Mouse (Mus musculus) heart, postnatal 4 days (tissue): Measurements from ENCODE around the gene Zmym6. TPM values are rescaled to one million over a fixed set of nuclear protein-coding genes. Genes with fewer than 3 reads are reported as not detected.
A peak's percentile ranks its signal among the peaks of the same experiment; 100 is the strongest.
"Not testable (repeated sequence)": the region's sequence is repeated elsewhere in the genome, so short reads cannot be mapped to it uniquely, and the experiment has no call there.

Source experiments
- DNase-seq: peaks from one replicate; pipeline ENCODE4 v3.0.0; 2021
- total RNA-seq, 2 experiments: library from RNA; stranded (reverse); gene quantifications; 2 replicates each; pipeline ENCODE4 v1.2.3; 2021

Gene Zmym6
- 1 to 10 TPM; 7.1 to 7.2 TPM for total RNA-seq

DNA sequence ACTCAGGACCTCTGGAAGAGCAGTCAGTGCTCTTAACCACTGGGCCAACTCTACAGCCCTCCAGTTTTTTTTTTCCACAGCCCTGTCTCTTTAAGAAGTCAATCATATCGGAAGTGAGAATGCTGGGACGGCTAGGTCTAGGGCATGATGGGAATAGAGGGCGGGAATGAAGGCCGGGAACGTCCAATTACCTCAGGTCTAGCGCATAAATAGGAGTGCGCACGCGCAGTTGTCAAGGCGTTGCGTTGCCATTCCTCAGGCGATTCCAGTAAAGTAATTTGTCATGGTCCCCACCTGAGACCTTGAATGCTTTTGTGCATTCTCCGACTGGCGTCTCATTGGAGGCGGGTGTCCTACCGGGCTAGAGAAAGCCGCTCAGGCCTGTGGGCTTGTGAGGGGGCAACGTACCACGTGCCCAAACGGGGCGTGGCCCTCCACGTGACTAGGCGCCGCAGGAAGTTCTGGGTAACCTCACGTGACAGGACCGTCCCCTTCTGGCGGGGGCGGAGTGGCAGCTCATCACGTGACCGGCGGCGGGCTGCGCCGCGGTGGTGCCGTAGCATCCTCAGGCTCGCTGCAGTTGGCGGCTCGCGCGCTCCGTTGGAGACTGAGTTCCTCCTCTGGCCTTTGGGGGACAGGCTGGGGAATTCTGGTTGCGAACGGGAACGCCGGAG is at the start of gene Zmym6:
Gene Zmym6, plus strand, starts transcription at position 509 of the 674 bp plus-strand sequence.
- DNase-seq, result peak; percentile 96

DNA sequence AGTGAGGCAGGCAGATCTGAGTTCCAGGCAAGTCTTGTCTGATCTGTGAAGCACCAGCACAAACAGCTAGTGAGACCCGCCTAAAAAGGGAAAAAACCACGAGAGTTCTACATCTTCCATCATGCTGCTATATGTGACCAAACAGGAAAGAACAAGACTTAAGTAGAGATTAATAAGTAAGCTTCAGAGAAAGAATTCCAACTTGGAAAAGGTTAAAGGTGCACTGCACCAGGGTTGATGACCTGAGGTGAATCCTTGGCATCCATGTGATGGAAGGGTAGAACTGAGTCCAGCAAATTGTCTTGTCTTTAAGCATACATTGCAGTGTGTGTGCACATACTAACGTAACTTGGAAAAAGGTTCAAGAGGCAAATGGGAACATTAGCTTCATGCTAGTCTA is 40.0 kb upstream of the Zmym6 start:
- no peak for DNase-seq

DNA sequence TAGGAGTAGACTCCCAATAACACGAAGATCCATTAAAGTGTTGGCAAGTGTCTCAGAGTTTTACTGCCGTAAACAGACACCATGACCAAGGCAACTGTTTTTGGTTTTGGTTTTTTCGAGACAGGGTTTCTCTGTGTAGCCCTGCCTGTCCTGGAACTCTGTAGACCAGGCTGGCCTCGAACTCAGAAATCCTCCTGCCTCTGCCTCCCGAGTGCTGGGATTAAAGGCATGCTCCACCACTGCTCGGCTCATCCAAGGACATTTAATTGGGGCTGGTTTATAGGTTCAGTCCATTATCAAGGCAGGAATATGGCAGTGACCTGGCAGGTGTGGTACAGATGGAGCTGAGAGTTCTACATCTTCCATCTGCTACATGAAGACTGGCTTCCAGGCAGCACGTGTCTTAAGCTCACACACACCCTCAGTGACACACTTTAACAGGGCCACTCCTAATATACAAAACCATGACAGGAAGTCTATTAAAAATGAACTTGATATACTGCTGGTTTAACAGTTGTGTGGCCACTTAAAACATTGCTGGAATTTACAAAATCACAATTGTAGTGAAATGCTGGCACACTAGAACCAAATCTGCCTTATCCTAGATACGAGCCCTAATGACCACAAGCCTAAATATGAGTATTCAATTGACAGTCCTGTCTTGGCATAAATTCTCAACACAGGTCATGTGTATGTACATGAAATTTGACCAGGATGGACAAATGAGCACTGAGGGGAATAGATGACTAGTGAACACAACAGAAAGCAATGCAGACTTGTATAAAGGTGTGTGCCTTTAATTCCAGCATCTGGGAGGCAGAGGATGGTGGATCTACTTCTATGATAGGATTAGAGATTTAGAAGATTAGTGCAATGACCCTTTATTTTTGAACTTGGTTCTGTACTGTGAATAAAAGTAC is 39.0 kb upstream of the Zmym6 start:
- DNase-seq, result no peak

DNA sequence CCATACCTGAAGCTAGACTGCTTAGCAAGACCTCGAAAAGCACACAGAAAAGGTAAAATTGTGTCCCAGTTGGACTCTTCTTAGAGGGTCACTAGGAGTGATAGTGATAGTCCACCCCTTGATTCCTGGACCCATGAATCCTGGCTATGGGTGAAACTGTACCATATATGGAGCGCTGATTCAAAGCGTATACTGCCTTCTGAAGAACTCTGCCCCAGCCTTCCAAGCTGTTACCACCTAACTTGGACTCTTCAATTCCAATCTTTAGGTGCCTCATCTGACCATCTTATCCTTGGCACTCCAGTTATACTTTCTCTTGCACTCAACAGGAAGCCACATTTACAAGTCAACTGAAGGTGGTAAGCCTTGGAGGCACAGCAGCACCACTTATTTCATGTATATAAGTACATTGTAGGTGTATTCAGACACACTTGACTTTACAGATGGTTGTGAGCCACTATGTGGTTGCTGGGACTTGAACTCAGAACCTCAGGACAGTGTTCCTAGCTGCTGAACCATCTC is 38.3 kb upstream of the Zmym6 start:
- no peak for DNase-seq

DNA sequence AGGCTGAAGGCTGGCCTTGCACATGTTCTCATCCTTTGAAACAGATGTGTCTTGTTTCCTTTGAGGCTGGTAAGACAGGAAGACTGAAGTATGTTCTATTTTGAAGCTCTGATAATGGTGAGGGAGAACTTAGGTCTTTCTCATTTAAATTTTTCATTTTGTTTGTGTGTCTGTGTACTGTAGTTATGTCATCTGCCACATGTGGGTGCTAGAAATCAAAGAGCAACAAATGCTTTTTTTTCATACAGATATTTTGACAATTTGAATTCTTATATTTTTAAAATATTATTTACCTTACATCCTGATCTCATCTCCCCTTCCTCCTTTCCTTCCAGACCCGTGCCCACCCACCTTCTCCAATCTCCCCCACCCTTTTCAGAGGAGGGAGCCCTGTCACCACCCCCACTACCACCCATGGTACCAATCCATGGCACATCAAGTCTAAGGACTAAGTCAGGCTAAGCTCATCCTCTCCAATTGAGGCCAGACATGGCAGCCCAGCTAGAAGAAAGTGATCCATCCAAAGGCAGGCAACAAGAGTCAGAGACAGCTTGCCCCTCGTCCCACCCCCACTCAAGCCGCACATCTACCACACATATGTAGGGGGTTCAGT is 37.2 kb upstream of the Zmym6 start:
- no peak for DNase-seq

DNA sequence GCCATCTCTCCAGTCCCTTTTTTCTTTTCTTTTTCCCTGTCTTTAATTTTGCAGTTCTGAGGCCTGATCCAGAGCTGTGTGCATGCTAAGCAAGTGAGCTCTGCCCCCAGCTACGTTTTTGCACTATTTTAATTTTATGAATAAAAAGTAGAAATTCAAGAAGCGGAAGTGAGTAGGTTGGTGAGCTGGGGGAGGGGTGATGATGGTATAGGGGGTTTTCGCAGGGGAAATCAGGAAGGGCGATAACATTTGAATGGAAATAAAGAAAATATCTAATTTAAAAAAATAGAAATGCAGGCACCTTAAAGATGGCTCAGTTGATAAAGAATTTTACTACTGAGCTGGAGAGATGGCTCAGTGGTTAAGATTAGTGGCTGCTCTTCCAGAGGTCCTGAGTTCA is 33.6 kb upstream of the Zmym6 start:
- DNase-seq, result no peak

DNA sequence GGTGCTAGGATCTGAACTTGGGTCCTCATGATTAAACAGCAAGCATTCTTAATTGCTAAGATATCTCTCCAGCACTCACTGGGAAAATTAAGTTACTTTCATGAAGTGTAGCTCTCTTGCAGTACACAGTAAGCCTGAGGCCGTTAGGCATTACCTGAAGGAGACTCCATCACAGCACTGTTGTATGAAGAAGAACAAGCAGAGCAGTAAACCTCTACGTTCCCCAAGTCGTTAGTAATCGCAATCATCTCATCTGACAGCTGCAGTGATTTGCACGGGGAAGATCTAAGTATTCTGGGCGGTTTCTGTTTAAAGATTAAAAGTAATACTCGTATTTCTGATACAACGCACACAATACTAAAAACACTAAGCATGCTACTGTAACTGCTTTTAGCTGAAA is 26.1 kb upstream of the Zmym6 start:
- no peak for DNase-seq

DNA sequence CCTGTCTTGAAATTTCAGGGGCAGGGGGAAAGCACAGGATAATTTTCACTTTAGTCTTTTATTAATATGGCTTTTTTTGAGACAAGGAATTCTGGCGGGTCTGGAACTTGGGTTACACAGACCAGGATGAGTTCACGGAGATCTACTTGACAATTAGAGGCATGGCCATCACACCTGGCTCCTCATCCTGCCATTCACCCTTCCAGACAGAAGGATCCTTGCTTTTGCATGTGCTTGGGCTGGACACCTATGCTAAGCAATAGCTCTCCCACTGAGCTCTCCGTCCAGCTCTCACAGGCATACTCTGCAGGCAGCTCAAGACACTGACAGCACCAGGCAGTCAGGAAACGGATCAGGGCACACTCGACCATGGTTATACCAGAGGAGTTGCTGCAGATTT is 24.1 kb upstream of the Zmym6 start:
- no peak for DNase-seq

DNA sequence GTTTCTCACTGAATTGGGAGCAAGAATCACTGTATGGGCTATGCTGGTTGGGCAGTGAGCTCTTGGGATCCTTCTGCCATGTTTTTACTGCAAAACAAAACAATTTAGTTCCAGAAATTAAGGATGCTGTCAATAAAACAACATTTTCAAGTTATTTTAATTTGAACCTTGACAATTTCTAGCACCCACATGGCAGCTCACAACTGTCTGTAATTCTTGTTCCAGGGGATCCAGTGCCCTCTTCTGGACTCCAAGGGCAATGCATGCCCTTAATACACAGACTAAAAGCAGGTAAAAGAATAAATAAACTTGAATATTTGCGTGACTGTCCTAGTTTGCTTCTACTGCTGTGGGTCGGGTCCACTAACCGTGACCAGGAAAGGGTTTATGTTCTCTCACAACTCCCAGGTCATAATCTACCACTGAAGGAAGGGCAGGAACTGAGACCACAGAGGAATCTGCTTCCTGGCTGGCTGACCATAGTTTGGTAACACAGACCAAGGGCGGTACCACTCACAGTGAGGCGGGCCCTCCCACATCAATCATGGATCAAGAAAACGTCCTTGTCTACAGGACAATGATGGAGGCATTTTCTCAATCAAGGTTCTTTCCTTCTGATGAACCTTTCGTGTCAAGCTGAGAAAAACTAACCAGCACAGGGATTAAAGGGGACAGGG is 22.5 kb upstream of the Zmym6 start:
- DNase-seq, result no peak

DNA sequence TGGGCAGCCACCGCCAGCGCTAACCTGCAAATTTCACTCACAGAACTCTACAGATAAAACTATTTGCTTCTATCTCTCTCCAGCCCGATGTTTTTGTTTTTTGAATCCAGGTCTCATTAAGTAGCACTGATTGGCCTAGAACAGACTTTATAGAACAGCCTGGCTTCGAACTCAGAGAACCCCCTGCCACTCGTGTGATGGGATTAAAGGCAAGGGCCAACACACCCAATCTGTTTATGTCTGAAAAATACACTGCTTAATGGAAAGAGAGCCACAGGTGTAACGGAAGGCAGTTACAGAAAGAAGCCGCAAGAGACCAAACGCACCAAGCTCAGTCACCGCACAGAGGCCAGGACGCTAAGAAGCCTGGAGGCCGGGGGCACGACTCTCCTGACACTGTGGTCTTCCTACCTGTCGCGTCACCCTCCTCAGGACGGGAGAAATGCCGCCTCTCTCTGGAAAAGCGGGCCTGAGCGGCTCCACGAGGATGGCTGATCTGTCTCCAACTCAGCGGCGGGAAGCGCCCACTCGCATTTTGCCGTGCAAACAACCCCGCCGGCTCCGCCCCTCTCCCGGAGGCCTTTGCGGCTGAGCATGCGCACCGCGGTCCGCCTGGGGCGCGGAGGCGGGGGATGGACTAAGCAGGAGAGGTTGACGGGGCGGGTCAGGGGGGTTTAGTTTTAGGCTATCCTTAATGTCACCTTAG is 16.4 kb upstream of the Zmym6 start, which contains the start of gene Zmym1:
Gene Zmym1, minus strand, starts transcription at position 568 of the 706 bp plus-strand sequence.
- DNase-seq, result peak; percentile 94

DNA sequence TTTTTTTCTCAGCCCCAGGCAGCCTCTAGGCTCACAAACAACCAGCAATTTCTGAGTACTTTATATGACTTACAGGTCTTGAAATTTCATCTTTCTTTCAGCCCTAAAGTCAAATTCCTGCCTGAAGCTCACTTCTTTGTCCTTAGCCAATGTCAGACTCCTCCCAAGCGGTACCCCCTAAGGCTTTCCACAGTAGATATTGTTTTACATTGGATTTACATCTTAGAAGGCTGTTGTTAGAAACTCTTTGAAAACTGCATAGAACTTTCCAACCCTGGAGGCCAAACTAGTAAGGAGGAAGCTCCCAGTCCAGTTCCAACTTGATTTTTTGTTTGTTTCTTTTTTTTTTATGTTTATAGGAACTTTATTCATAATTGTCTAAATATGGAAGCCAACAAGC is 13.1 kb upstream of the Zmym6 start:
- DNase-seq, result no peak

DNA sequence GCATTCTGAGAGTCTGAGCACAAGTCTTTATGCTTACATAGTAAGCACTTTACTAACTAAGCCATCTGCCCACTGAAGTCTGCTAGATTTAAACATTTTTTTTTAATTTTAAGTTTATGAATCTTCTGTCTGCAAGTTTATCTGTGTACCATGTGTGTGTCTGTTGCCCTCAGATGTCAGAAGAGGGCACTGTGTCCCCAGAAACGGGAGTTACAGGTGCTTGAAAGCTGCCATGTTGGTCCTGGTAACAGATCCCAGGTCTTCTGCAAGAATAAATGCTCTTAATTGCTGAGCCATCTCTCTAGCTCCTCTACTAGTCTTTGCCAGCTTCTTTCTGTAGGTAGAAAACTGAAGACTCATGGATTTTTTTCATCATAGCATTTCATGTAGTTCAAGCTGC is 2.3 kb upstream of the Zmym6 start:
- no peak for DNase-seq

DNA sequence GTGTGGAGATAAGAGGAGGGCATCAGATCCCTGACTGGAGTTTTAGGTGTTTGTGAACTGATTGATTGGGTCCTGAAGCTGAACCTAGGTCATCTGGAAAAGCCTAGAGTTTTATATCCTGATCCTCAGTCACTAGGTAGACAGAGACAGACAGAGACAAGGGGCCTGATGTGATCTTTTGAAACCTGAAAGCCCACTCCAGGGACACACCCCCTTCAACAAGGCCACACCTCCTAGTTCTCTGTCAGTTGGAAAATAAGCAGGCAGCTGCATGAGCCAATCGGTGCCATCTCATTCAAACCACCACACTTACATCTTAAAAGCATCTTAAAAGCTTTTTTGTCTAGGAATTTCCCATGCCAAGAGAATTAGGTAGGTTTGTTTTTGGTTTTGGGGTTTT is 3.6 kb downstream of the Zmym6 start:
- no peak for DNase-seq

DNA sequence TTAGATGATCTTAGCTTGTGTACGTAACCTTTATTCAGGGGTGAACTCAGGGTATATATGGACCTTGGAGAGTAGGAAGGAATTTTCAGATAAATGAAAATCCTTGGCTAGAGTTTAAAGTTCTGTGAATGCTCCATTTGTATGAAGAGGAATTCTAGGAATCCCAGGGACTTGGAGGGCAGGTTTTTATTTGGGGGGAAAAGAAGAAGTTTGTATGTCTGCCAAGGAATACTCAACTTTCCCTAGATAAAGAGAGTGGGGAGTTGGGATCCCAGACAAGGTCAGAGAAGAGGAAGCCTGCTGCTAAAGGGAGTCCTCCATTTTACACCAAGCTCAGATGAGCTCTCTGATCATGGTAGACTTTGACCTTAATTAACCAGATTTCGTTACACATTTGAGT is 5.9 kb downstream of the Zmym6 start:
- DNase-seq, result no peak

DNA sequence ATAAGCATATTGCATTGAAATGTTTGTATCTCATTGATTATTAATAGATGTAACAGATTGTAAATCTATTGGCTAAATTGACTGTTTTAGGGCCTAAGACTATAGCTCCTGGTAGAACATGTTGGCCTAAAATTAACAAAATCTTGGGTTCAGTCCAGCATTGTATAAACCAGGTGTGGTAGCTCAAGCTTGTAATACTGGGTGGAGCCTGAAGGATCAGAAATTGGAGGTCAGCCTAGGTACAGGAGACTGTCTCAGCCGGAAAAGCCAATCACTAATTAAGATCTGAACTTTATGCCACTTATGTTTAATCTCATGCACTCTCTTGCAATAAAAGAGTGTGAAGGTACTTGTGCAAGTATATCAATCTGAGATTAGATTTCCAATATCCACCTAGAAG is 8.6 kb downstream of the Zmym6 start:
- no peak for DNase-seq

DNA sequence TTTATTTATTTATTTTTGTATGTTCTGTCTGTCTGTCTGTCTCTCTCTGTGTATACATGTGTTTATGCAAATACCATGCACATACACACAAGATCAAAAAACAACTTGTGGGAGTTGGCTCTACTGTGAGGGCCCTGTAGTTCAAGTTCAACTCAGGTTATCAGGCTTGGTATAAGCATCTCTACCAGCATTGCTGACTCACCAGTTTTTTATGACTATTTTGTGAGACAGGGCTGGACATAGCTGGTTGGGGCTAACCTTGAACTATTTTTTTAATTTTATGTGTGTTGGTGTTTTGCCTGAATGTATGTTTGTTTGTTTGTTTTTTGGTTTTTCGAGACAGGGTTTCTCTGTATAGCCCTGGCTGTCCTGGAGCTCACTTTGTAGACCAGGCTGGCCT is 14.0 kb downstream of the Zmym6 start:
- DNase-seq, result no peak

DNA sequence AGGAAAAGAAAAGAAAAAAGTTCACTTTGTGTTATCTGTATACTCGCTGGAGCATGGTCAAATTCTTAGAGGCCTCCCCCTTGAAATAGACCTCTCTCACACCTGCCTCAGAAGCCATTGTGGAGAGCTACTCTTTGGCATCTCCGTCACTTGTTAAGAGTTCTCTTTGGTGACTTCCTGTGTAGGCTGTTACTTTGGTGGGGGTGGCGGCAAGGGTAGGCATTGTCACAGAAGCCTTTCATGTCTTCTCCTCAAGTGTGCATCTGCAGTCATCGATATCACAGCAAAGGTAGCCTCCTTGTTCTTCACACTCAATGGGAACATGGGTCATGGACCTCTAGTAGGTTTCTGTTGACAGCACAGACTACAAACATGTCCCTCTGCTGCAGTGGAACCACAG is 17.9 kb downstream of the Zmym6 start:
- no peak for DNase-seq

DNA sequence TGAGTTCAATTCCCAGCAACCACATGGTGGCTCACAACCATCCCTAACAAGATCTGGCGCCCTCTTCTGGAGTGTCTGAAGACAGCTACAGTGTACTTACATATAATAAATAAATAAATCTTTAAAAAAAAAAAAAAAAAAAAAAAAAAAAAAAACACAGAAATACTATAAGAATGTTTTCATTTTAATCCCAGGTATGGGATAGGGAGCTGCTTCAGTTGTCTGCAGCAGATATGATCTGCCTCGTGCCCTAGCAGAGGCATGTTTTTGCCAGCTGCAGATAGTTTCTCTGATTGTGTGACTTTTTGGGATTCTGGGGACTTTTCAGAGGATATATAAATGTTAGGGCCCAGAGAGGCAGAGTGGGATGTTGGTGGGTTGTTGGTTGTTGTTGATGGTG is 22.4 kb downstream of the Zmym6 start:
- DNase-seq, result not testable (repeated sequence)

DNA sequence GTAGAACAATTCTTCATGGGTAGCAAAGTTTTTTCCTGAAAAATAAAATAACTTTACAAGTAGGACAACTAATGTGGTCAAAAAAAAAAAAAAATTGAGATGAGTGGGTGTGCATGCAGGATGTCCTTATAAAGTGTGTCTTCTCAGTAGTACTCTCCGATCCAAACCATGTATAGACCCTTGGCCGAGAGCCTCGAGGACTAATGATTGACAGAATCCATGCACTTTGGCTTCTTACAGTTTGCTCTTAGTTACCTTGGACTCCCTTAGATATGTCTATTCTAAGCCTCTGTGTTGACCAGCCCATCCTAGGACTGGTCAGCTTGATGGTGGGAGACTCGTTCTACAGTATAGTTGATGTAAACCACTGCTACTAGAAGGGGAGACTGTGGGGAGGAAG is 30.4 kb downstream of the Zmym6 start:
- no peak for DNase-seq

DNA sequence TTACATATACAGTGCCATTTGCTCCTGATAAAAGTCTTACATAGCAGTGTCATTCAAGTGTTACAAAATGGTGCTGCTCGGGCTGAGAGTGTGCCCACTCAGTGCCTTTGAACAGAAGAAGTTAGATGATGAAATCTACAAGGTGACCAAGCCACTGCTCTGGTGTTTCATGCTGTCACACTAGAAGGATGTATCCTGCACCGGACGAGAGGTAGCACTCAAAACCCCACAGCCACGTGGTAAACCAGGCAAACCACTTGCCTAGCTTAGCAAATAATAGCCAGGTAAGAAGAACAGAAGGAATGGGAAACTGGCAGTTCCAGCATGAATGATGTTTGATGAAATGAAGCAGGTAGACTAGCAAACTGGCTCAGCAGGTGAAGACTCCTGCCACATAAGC is 33.4 kb downstream of the Zmym6 start:
- DNase-seq, result no peak

DNA sequence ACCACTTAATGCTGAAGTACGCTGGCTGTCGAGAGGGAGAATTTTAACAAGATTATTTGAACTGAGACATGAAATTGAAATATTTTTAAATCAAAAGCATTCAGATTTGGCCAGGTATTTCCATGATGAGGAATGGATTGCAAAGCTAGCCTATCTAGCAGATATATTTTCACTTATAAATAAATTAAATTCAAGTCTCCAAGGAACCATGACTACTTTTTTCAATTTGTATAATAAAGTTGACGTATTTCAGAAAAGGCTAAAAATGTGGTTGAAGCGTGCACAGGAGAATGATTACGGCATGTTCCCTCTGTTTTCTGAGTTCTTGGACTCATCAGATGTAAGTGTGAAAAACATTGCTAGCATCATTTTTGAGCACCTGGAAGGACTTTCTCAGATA is 46.2 kb downstream of the Zmym6 start, which contains the start of gene Tmem35b:
Gene Tmem35b, plus strand, starts transcription at position 301 of the 400 bp plus-strand sequence.
- DNase-seq, result no peak

DNA sequence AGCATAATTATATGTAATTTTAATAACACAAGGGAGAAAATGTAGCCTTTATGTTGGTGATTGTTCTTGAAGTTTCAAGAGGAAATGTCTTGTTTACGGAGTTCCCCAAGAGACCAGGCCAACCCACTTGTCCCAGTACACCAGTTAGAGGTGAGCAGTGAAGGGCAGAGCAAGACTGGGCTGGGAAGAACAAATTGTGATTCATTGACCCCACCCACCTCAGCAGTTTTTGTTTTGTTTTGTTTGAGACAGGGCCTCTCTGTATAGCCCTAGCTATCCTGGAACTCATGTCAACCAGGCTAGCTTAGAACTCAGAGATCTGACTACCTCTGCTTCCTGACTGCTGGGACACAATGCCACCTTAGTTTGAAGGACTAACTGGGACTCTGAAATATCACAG is 47.1 kb downstream of the Zmym6 start:
- DNase-seq, result no peak
